12 mouse cellular contexts compared by ENCODE assay signal in genomic region chr1:191641438-191641837, GRCm38 (mm10).
DNase-seq lines count a peak whose midpoint lies in the region; ATAC-seq and TF ChIP-seq lines count a peak whose summit lies in the region.
"Had no signal": no experiment of that assay in that cellular context is flagged by ENCODE, and none has a peak within 500 bp of the region (broad histone marks: within the 10 kb centered on the region; RNA-seq: fewer than 3 reads in every experiment).

No protein-coding gene starts in this region.

- H3K9me3 ChIP-seq in liver, embryonic 16.5 days (replicated peaks; ENCODE audit: control insufficient read depth, low read length): no peaks in the 10 kb centered on the region
- no peaks in the 10 kb centered on the region for H3K9me3 ChIP-seq in hindbrain, embryonic 13.5 days
- H3K9me3 ChIP-seq: midbrain, embryonic 13.5 days had no signal

- H3K36me3 ChIP-seq in kidney, adult 2 months (ENCODE audit: control insufficient read depth, insufficient read depth, low read length): no peaks in the 10 kb centered on the region
- no peaks in the 10 kb centered on the region for H3K36me3 ChIP-seq in liver, embryonic 16.5 days (ENCODE audit: control insufficient read depth, insufficient read depth)
- H3K36me3 ChIP-seq in hindbrain, embryonic 13.5 days: no peaks in the 10 kb centered on the region
- H3K36me3 ChIP-seq: midbrain, embryonic 13.5 days had no signal

- no peak overlapping the region for H3K9ac ChIP-seq in liver, embryonic 16.5 days (ENCODE audit: low read depth, low read length)
- H3K9ac ChIP-seq in hindbrain, embryonic 13.5 days: no peak overlapping the region
- H3K9ac ChIP-seq: midbrain, embryonic 13.5 days had no signal

- no peak overlapping the region for H3K4me2 ChIP-seq in liver, embryonic 16.5 days (ENCODE audit: low read depth, low read length)
- H3K4me2 ChIP-seq in hindbrain, embryonic 13.5 days: no peak overlapping the region
- H3K4me2 ChIP-seq: midbrain, embryonic 13.5 days had no signal

- H3K27me3 ChIP-seq in kidney, adult 2 months (replicated peaks; ENCODE audit: control insufficient read depth, insufficient read depth, low read length): no peaks in the 10 kb centered on the region
- H3K27me3 ChIP-seq in liver, embryonic 16.5 days (ENCODE audit: control insufficient read depth, insufficient read depth, low read depth, low read length): no peaks in the 10 kb centered on the region
- peaks cover 19% of the 10 kb centered on the region for H3K27me3 ChIP-seq in hindbrain, embryonic 13.5 days

- no peak overlapping the region for H3K4me3 ChIP-seq in kidney, adult 2 months (ENCODE audit: insufficient read depth, low read depth, low read length)
- no peak overlapping the region for H3K4me3 ChIP-seq in liver, embryonic 16.5 days (ENCODE audit: low read depth, low read length)
- H3K4me3 ChIP-seq in hindbrain, embryonic 13.5 days: no peak overlapping the region
- H3K4me3 ChIP-seq: layer of hippocampus, adult 2 months; midbrain, embryonic 13.5 days had no signal

- peaks cover 6% of the 10 kb centered on the region; the same call in 1 of the 2 replicates for H3K4me1 ChIP-seq in kidney, adult 2 months (ENCODE audit: control insufficient read depth, insufficient read depth, low read length)
- no peaks in the 10 kb centered on the region; the same call in 1 of the 2 replicates for H3K4me1 ChIP-seq in liver, embryonic 16.5 days (ENCODE audit: control insufficient read depth, low read depth, low read length)
- peaks cover 16% of the 10 kb centered on the region for H3K4me1 ChIP-seq in hindbrain, embryonic 13.5 days (replicated peaks)

- no peak overlapping the region for H3K27ac ChIP-seq in kidney, adult 2 months (ENCODE audit: insufficient read depth, low read depth, low read length)
- peak overlapping the region; percentile 31; the same call in 1 of the 2 replicates for H3K27ac ChIP-seq in liver, embryonic 16.5 days (ENCODE audit: low read length)
- H3K27ac ChIP-seq in hindbrain, embryonic 13.5 days: no peak overlapping the region
- H3K27ac ChIP-seq: layer of hippocampus, adult 2 months; midbrain, embryonic 13.5 days had no signal

- WGBS in kidney, adult 2 months: 30% methylated on average over 2 of the region's 2 CpGs
- WGBS in liver, embryonic 16.5 days (ENCODE audit: insufficient replicate concordance): 40% methylated on average over 2 of the region's 2 CpGs
- WGBS in hindbrain, embryonic 13.5 days: 3% methylated on average over 2 of the region's 2 CpGs

- TF ChIP-seq POLR2A in kidney, adult 2 months (IDR thresholded peaks at IDR 0.05; ENCODE audit: low read depth, low read length): no peak

- ATAC-seq in liver, embryonic 16.5 days (ENCODE audit: low read depth): peak; percentile 90
- ATAC-seq in hindbrain, embryonic 13.5 days (ENCODE audit: low FRiP score): no peak
- ATAC-seq: midbrain, embryonic 13.5 days had no signal

- no peak for TF ChIP-seq CTCF in kidney, adult 2 months (conservative IDR thresholded peaks at IDR 0.05; ENCODE audit: insufficient read depth, insufficient read length, low read depth, low read length)

- peak; percentile 83 for DNase-seq in Muller cell, postnatal 12 days (ENCODE audit: inconsistent ontology term)
- DNase-seq in embryo, embryonic 11 days: peak; percentile 35
- DNase-seq in kidney, adult 2 months: peak; percentile 81
- no peak for DNase-seq in urinary bladder, postnatal 4 days (ENCODE audit: low spot score in 2 of 2)
- DNase-seq in ovary, postnatal 36 days (ENCODE audit: low spot score): no peak
- DNase-seq in spleen, postnatal 4 days (ENCODE audit: low spot score in 2 of 2): no peak
- DNase-seq: right cerebral cortex, postnatal 25 days; thymus, postnatal 4 days had no signal

Comparison
In these comparisons a context has a peak if more than half of its experiments do, and no peak if none do; other contexts are left out.
1. DNase-seq: peak in Muller cell, postnatal 12 days (single experiment), embryo, embryonic 11 days (single experiment) and kidney, adult 2 months (single experiment); none in urinary bladder, postnatal 4 days (0 of 2), ovary, postnatal 36 days (single experiment) and spleen, postnatal 4 days (0 of 2).